In the genomic region with DNA sequence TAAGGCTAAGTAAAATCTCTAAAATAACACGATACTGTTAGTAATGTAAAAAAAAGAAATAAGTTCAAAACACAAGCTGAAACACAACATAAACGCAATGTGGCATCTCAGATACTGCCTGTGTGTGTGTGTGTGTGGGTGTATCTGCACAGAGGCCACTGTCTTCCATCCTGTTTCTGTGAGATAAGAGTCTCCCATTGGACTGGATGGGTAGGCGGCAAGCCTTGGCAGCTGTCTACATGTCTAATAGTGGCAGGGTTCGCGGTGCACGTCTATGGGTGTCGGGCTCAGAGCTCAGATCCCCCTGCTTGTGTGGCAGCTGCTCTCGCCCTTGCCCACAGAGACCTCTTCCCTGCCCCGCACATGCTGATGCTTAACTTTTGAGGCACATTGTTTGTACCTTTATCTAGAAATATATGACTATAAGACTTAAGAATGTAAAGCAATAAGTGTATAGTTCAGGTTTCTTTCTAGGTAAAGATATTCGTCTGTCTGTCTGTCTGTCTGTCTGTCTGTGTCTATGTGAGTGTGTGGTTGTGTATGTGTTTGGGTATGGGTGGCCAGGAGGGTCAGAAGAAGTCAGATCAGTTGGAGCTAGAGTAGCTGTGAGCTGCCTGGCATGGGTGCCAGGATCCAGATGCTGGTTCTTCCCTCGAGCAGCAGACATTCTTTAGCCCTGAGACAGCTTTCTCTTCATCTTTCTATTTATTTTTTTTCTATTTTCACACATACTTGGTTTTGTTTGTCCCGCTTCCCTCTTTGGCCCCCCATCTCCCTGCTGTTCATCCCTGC, we compare ENCODE assay signal across 1 mouse cellular context.
TF ChIP-seq lines count a peak whose summit lies in the region.

No protein-coding gene starts in this region.

TF ChIP-seq in MEL, 35 proteins besides CTCF, POLR2A, EP300 and RAD21 (continued from another document):
- TF ChIP-seq TBP (IDR thresholded peaks at IDR 0.05; ENCODE audit: low read depth, low read length): peak; percentile 61; the same call in 1 of the 2 replicates
- TF ChIP-seq KAT2A (conservative IDR thresholded peaks at IDR 0.05; ENCODE audit: low read depth, low read length): 0 out of 2 replicates have a peak, but pooled peaks have one; percentile 20
- peak; percentile 43 for TF ChIP-seq MAZ (IDR thresholded peaks at IDR 0.05; ENCODE audit: low read depth, low read length)
- TF ChIP-seq MAFK (IDR thresholded peaks at IDR 0.05; ENCODE audit: borderline replicate concordance, low read depth, low read length): peak; percentile 50; the same call in 1 of the 2 replicates
- peak; percentile 73; the same call in 1 of the 2 replicates for TF ChIP-seq BHLHE40 (IDR thresholded peaks at IDR 0.05; ENCODE audit: borderline replicate concordance, low read depth, low read length)
- 0 out of 2 replicates have a peak, but pooled peaks have one; percentile 5 for TF ChIP-seq ELF1 (IDR thresholded peaks at IDR 0.05; ENCODE audit: low read depth, low read length)
- peak; percentile 65; the same call in 1 of the 2 replicates for TF ChIP-seq POLR2AphosphoS2 (IDR thresholded peaks at IDR 0.05; ENCODE audit: low read length)
- peak; percentile 94 for TF ChIP-seq ETS1 (IDR thresholded peaks at IDR 0.05; ENCODE audit: low read depth, low read length)
TF ChIP-seq in MEL: peak in this region for 26.
